Mouse (Mus musculus) small intestine, adult 2 months (tissue): Measurements from ENCODE around the gene Scpep1. TPM values are rescaled to one million over a fixed set of nuclear protein-coding genes. Genes with fewer than 3 reads are reported as not detected.
"Not testable (repeated sequence)": the region's sequence is repeated elsewhere in the genome, so short reads cannot be mapped to it uniquely, and the experiment has no call there.

Experiments
- H3K27ac ChIP-seq: fragments of 200-500 bp; 2 replicates; pipeline ENCODE4 v1.5.1; 2012; ENCODE audit warnings: low read depth, low read length, control low read depth, inconsistent platforms; ENCODE audit not compliant: insufficient read depth
- H3K27me3 ChIP-seq: fragments of 200-500 bp; 2 replicates; pipeline ENCODE4 v1.6.1; 2012; ENCODE audit warnings: mild to moderate bottlenecking, moderate library complexity, low read length, inconsistent platforms; ENCODE audit not compliant: control insufficient read depth, insufficient read depth
- H3K36me3 ChIP-seq: fragments of 200-500 bp; 2 replicates; pipeline ENCODE4 v1.6.1; 2012; ENCODE audit warnings: mild to moderate bottlenecking, low read length, control low read depth, inconsistent platforms; ENCODE audit not compliant: control insufficient read depth, insufficient read depth
- H3K4me1 ChIP-seq: fragments of 200-500 bp; 2 replicates; pipeline ENCODE4 v1.6.1; 2012; ENCODE audit warnings: low read length, inconsistent platforms, mixed read lengths; ENCODE audit not compliant: control insufficient read depth, insufficient read depth, insufficient read length
- H3K4me3 ChIP-seq: fragments of 200-500 bp; 2 replicates; pipeline ENCODE4 v1.5.1; 2012; ENCODE audit warnings: low read depth, mild to moderate bottlenecking, control low read depth, inconsistent platforms, low read length, moderate library complexity
- CTCF ChIP-seq: fragments of 200-500 bp; IDR thresholded peaks from 2 replicates; pipeline ENCODE4 v1.5.1; 2012; ENCODE audit warnings: low read depth, mild to moderate bottlenecking, control low read depth, inconsistent platforms, low read length, moderate library complexity, mixed read lengths; ENCODE audit not compliant: insufficient replicate concordance, insufficient read length; ENCODE audit errors: extremely low read depth
- POLR2A ChIP-seq: fragments of 200-500 bp; IDR thresholded peaks from 2 replicates; pipeline ENCODE4 v1.6.1; 2012; ENCODE audit warnings: low read depth, mild to moderate bottlenecking, control low read depth, inconsistent platforms, low read length, moderate library complexity
- WGBS: fragments of 180-500 bp; shearing (Covaris S2); methylation state at CpG from one replicate; pipeline ENCODE4 v1.1.7; 2018; 5-methylcytosine and 5-hydroxymethylcytosine counted together
- polyA plus RNA-seq: library from polyadenylated mRNA; depleted of rRNA; stranded (reverse); fragments of >200 nt; gene quantifications from 2 replicates; pipeline ENCODE4 v1.2.3, GENCODE M21; 2012

Gene Scpep1
- polyA plus RNA-seq, 1 experiment: 31.1 TPM

DNA sequence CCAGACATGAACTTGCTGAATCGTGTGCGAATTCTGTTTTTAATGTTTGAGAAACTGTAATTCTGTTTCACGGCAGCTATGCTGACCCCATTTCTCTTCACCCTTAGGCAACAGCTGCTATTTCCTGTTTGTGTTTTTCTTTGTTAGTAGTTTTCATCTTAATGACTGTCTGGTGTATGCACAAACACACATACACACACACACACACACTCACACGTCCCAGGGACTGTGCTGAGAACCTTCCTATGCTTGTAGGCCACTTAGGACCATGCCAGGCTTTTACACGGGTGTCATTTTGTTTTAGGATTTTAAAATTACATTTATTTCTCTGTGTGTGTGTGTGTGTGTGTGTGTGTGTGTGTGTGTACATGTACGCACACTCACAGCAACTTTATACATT lies 55.7 kb downstream of the Scpep1 start:
- no peak overlapping the region for H3K27ac ChIP-seq
- H3K4me1 ChIP-seq: peaks cover 13% of the 10 kb centered on the region; the same call in 1 of the 2 replicates

DNA sequence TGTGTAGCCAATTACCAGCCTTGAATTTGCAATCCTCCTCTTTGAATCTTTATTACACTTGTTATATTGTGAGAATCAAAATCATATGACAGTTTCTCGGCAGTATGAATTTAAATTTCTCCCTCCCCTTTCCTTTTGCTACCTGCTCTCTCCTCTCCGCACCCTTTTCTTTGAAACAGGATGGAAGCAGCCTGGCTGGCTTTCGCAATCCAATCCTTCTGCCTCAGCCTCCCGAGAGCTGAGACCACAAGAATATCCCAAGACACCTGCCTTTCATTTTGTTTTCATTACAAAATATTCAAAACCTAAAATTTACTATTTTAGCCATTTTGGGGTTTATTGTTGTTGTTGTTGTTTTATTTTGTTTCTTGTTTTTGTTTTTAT lies 56.9 kb downstream of the Scpep1 start:
- no peaks in the 10 kb centered on the region for H3K27me3 ChIP-seq

More for the DNA sequence above, 55.7 kb downstream of the Scpep1 start:
- Histone ChIP-seq H3K27me3 (no peaks in the 10 kb centered on the region), H3K4me3 (no peak overlapping the region), H3K36me3 (no peaks in the 10 kb centered on the region)
- WGBS: 88% methylated on average over 6 of the region's 6 CpGs
- TF ChIP-seq POLR2A: no peak
- TF ChIP-seq CTCF: no peak

DNA sequence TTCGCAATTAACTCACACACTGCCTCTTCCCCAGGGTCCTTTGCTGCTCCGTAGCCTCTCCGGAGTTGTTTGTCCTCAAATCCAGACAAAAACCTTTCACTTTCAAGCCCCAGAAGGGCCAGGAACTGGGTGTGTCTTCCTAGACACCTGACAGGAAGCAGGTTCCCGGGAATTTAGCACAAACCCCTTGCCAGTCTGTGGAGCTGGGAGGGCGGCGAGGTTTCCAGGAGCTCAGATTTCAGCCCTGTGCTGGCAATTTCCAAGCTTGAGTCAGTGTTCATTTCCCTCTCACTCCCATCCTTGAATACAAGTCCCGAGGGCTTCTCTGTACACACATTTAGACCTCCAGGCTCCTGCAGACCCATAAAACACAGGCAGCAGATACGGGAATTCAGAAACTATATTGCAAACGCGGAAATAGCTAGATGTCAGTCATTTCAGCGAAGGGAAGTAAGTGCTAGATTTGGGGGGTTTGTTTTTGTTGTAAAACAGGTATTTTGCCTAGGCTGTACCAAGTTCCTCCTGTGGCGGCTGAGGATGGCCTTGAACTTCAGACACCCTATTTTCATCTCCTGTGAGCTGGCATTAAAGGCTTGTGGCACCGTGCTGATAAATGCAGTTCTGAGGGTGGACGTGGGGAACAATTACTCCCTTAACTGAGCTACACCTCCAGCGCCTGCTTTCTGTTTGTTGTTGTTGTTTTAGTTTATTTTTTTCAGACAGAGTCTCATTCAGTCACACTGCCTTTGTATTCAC lies 57.5 kb downstream of the Scpep1 start:
- Histone ChIP-seq H3K4me1 (peaks cover 5% of the 10 kb centered on the region; the same call in 1 of the 2 replicates), H3K36me3 (no peaks in the 10 kb centered on the region), H3K27ac (peak overlapping the region; percentile 79), H3K4me3 (peak overlapping the region; percentile 57), H3K27me3 (no peaks in the 10 kb centered on the region)
- WGBS: 28% methylated on average over 15 of the region's 15 CpGs
- TF ChIP-seq POLR2A (peak; percentile 24; the same call in 1 of the 2 replicates), CTCF (no peak)

More for the DNA sequence above, 56.9 kb downstream of the Scpep1 start:
- Histone ChIP-seq H3K4me3 (no peak overlapping the region), H3K4me1 (peaks cover 8% of the 10 kb centered on the region; the same call in 1 of the 2 replicates), H3K27ac (no peak overlapping the region), H3K36me3 (no peaks in the 10 kb centered on the region)
- 79% methylated on average over 4 of the region's 4 CpGs for WGBS
- TF ChIP-seq POLR2A (no peak), CTCF (no peak)

DNA sequence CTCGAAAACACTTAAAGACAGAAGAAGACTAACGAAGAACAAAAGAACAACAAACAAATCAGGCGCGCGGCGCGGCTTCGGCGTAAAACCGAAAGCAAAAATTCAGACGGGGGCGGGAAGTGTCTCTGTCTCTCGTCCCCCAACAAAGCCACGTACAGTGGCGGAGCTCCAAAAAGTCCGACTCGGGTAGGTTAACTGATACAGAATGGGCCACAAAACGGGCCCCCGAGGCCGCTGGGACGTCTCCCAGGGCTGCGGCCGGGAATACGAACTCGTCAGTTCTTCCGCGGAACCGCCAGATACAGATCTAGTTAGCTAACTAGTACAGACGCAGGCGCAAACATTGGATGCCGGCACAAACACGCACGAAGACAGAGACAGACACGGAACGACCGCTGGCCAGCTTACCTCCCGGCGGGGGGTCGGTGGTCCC lies 59.4 kb downstream of the Scpep1 start:
- H3K4me1 ChIP-seq, H3K27me3 ChIP-seq, H3K36me3 ChIP-seq, H3K27ac ChIP-seq: not testable (repeated sequence)
- peak overlapping the region; percentile 64 for H3K4me3 ChIP-seq
- WGBS: 51% methylated on average over 31 of the region's 39 CpGs

DNA sequence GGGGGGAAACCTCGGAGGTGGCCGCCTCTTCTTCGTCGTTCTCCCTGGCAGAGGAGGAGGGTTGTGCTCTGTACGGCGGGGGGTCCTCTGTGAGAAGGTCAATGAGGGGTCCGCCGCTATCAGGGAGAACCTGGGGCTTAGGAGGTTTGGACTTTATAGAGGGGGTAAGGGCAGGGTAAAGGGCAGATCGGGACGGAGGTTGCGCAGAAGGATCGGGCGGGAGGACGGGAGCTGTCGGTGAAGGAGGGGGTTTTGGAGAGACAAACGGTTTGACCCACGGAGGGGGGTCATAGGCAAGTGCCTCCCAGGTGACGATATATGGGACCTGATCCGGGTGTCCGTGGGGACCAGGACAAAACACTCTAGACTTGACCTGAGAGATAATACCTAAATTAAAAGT lies 60.0 kb downstream of the Scpep1 start:
- H3K27me3 ChIP-seq, H3K36me3 ChIP-seq, H3K4me1 ChIP-seq, H3K27ac ChIP-seq: not testable (repeated sequence)
- peak overlapping the region; percentile 32 for H3K4me3 ChIP-seq
- 57% methylated on average over 15 of the region's 20 CpGs for WGBS

DNA sequence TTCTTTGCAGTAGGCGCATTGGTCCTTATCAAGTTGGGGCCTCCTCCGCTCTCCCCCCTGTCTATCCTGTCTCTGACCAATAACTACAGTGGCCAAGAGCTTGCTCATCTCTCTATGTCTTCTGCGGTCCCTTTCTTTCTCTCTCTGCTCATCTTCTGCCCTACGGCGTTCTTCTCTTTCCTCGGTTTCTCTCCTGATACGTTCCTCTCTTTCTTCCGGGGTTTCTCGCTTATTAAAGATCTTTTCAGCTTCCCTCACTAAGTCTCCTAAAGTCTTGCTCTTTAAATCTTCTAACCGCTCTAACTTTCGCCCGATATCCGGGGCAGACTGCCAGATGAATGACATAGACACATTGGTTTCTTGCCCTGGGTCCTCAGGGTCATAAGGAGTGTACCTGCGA lies 61.0 kb downstream of the Scpep1 start:
- H3K4me1 ChIP-seq, H3K36me3 ChIP-seq, H3K27me3 ChIP-seq, H3K27ac ChIP-seq, H3K4me3 ChIP-seq: not testable (repeated sequence)
- WGBS: 89% methylated on average over 12 of the region's 14 CpGs

DNA sequence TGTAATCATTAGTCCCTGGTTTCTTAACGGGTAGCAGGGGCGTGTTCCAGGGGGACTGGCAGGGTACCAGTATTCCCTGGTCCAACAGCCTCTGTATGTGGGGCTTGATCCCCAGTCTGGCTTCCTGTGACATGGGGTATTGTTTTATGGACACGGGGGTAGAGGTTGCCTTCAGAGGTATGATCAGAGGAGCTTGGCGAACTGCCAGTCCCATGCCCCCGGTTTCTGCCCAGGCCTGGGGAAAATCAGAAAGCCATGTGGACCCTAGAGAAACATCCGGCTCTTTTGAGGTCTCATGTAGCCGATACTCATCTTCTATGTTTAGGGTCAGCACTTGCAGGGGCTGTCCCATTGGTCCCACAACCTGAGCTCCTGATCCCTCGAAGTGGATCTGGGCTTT lies 61.8 kb downstream of the Scpep1 start:
- not testable (repeated sequence) for H3K4me1 ChIP-seq, H3K4me3 ChIP-seq, H3K36me3 ChIP-seq, H3K27ac ChIP-seq, H3K27me3 ChIP-seq
- 89% methylated on average over 3 of the region's 8 CpGs for WGBS

DNA sequence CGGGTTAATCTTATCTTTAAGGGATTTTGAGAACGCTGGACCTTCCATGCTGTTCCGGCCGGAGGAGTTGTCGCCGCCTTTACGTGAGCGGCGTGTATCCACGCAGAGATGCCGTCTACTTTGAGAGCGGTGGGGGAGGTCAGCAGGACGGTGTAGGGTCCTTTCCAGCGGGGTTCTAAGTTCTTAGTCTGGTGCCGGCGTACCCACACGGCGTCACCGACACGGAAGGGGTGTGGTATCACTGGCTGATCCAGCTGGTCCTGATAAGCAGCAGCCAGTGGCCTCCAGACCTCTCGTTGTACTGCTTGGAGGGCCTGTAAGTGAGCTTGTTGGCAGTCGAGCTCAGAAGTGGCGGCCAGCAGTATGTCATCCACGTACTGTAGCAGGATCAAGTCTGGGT lies 62.5 kb downstream of the Scpep1 start:
- H3K36me3 ChIP-seq: not testable (repeated sequence)
- 94% methylated on average over 23 of the region's 24 CpGs for WGBS

DNA sequence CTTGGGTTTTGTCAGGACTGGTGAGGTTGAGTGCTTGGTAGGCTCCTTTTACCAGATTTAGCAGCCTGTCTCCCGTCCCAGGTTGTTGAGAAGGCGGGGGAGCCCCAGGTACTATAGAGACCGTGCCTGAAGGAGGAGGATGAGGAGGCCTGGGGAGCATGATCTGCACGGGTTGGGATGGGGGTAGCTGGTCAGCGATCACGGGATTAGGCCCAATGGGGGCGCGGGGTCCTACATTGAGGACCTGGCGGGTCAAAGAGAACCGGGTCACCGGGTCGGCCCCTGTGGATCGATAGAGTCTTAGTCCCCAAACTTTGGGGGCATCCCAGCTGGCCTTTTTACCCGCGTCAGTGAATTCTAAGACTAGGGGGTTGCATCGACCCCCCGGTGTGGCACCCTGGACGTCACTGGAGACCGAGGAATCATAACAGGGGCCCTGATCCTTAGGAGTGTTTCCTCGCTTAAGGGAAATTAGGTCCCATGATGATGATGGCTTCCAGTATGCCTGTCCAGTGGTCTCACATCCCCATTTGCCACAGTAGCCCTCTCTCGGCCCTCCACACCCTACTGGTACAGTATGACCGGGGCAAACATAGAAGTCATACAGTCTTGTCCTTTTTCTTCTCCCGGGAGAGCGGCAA lies 63.2 kb downstream of the Scpep1 start:
- H3K4me3 ChIP-seq, H3K27ac ChIP-seq, H3K27me3 ChIP-seq, H3K36me3 ChIP-seq, H3K4me1 ChIP-seq: not testable (repeated sequence)
- 96% methylated on average over 20 of the region's 24 CpGs for WGBS

More for the DNA sequence above, 62.5 kb downstream of the Scpep1 start:
- H3K27ac ChIP-seq, H3K4me1 ChIP-seq, H3K4me3 ChIP-seq, H3K27me3 ChIP-seq: not testable (repeated sequence)

DNA sequence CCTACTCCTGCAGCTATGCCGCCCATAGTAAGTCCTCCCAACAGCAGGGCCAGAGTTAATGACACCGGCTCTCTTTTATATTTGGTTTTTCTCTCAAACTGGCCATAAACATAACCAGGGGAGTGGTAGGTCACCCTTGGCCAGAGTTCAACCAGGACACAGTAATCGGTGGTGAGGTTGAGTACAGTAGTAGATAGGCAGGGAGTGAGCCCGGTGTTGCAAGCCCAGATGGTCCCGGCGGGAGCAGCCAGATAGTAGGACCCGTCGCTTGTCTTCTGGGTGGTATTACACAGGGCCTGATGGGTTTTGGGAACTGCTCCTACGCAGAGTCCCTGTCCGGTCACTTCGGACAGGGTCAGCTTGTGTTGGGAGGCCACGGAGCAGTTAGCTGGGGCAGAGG lies 63.8 kb downstream of the Scpep1 start:
- H3K4me1 ChIP-seq, H3K27ac ChIP-seq, H3K27me3 ChIP-seq, H3K36me3 ChIP-seq, H3K4me3 ChIP-seq: not testable (repeated sequence)
- 97% methylated on average over 8 of the region's 12 CpGs for WGBS

DNA sequence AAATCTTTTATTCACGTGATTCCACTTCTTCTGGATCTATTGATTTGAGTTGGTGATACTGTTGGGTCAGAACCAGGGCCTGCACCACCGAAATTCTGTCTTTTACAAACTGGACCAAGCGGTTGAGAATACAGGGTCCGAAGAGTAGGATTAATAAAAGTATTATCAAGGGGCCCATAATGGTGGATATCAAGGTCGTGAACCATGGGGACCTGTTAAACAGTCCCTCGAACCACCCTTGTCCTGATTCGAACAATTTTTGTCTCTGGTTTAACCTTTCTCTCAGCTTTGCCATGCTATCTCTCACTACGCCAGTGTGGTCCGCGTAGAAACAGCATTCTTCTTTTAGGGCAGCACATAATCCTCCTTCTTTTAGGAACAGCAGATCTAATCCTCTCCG lies 64.4 kb downstream of the Scpep1 start:
- not testable (repeated sequence) for H3K4me3 ChIP-seq, H3K27me3 ChIP-seq, H3K4me1 ChIP-seq, H3K27ac ChIP-seq, H3K36me3 ChIP-seq
- WGBS: 89% methylated on average over 8 of the region's 11 CpGs
